Mouse (Mus musculus) midbrain, embryonic 12.5 days (tissue): ENCODE data around the gene Luc7l3. TPM values are rescaled to one million over a fixed set of nuclear protein-coding genes. Genes with fewer than 3 reads are reported as not detected.

Experiments used
- ATAC-seq: fragments of 200-750 bp; cut with Nextera tagmentation; 2 replicates; pipeline ENCODE4 v1.8.0; 2017; ENCODE audit warnings: low read depth, moderate TSS enrichment, moderate library complexity; ENCODE audit not compliant: low FRiP score
- H3K27ac ChIP-seq: fragments of 300-500 bp; sonication (generic); replicated peaks from 2 replicates; pipeline ENCODE4 v1.5.1; 2016; ENCODE audit warnings: mild to moderate bottlenecking
- H3K27me3 ChIP-seq: fragments of 300-500 bp; sonication (generic); 2 replicates; pipeline ENCODE4 v1.6.1; 2016; ENCODE audit warnings: mild to moderate bottlenecking
- H3K36me3 ChIP-seq: fragments of 300-500 bp; sonication (generic); 2 replicates; pipeline ENCODE4 v1.6.1; 2016
- H3K4me1 ChIP-seq: fragments of 300-500 bp; sonication (generic); 2 replicates; pipeline ENCODE4 v1.6.1; 2016
- H3K4me2 ChIP-seq: fragments of 300-500 bp; sonication (generic); replicated peaks from 2 replicates; pipeline ENCODE4 v1.6.1; 2016; ENCODE audit warnings: mild to moderate bottlenecking, moderate library complexity
- H3K4me3 ChIP-seq: fragments of 300-500 bp; sonication (generic); 2 replicates; pipeline ENCODE4 v1.5.1; 2016; ENCODE audit warnings: mild to moderate bottlenecking
- H3K9ac ChIP-seq: fragments of 300-500 bp; sonication (generic); replicated peaks from 2 replicates; pipeline ENCODE4 v1.6.1; 2016; ENCODE audit warnings: mild to moderate bottlenecking, moderate library complexity
- H3K9me3 ChIP-seq: fragments of 300-500 bp; sonication (generic); 2 replicates; pipeline ENCODE4 v1.6.1; 2016; ENCODE audit warnings: mild to moderate bottlenecking
- WGBS: fragments of 180-500 bp; shearing (Covaris S2); methylation state at CpG from one replicate; pipeline ENCODE4 v1.1.7; 2016; 5-methylcytosine and 5-hydroxymethylcytosine counted together
- polyA plus RNA-seq: library from polyadenylated mRNA; unstranded; fragments of >200 nt; fragmentation: Nextera tagmentation; extraction: Ambion mirVana; gene quantifications from 2 replicates; pipeline ENCODE4 v1.2.1, GENCODE M21; 2016

The Luc7l3 gene
- 145 and 162 TPM in 2 replicates for polyA plus RNA-seq

GRCm38 (mm10) chr11:94321931-94322400 lies at the start of gene Luc7l3:
Gene Luc7l3 (minus strand): TSS chr11:94321988.
- no peaks in the 10 kb centered on the region for H3K9me3 ChIP-seq
- no peaks in the 10 kb centered on the region for H3K27me3 ChIP-seq
- peaks cover 8% of the 10 kb centered on the region; the same call in 1 of the 2 replicates for H3K36me3 ChIP-seq
- peak within 1 kb of the TSS; percentile 88 for H3K4me2 ChIP-seq
- peak; percentile 96 for ATAC-seq
- WGBS, result under 1% methylated on average over 36 of the region's 36 CpGs
- peak within 1 kb of the TSS; percentile 77 for H3K4me3 ChIP-seq
- H3K4me1 ChIP-seq, result peaks cover 51% of the 10 kb centered on the region
- H3K9ac ChIP-seq, result peak within 1 kb of the TSS; percentile 95
- H3K27ac ChIP-seq, result peak within 1 kb of the TSS; percentile 93

GRCm38 (mm10) chr11:94370809-94371208 lies 49.0 kb upstream of the Luc7l3 start:
- Histone ChIP-seq H3K4me2 (no peak overlapping the region), H3K27ac (no peak overlapping the region), H3K9ac (0 out of 2 replicates have a peak overlapping the region, but pooled peaks have one; percentile 5), H3K4me3 (no peak overlapping the region), H3K36me3 (no peaks in the 10 kb centered on the region), H3K4me1 (0 out of 2 replicates have a peak, but pooled peaks cover 3% of the 10 kb centered on the region), H3K27me3 (peaks cover 7% of the 10 kb centered on the region; the same call in 1 of the 2 replicates), H3K9me3 (peaks cover 7% of the 10 kb centered on the region; the same call in 1 of the 2 replicates)
- WGBS, result 52% methylated on average over 5 of the region's 5 CpGs
- no peak for ATAC-seq

GRCm38 (mm10) chr11:94369981-94370380 lies 48.2 kb upstream of the Luc7l3 start:
- no peak overlapping the region for H3K4me2 ChIP-seq
- no peak for ATAC-seq
- 86% methylated on average over 6 of the region's 6 CpGs for WGBS

GRCm38 (mm10) chr11:94365340-94365739 lies 43.6 kb upstream of the Luc7l3 start:
- Histone ChIP-seq H3K27ac (no peak overlapping the region), H3K36me3 (no peaks in the 10 kb centered on the region), H3K4me3 (no peak overlapping the region), H3K4me2 (no peak overlapping the region), H3K4me1 (no peaks in the 10 kb centered on the region), H3K9ac (no peak overlapping the region), H3K27me3 (no peaks in the 10 kb centered on the region; the same call in 1 of the 2 replicates), H3K9me3 (peaks cover 7% of the 10 kb centered on the region; the same call in 1 of the 2 replicates)
- WGBS, result 84% methylated on average over 3 of the region's 3 CpGs
- ATAC-seq, result no peak

More at GRCm38 (mm10) chr11:94369981-94370380, 48.2 kb upstream of the Luc7l3 start:
- Histone ChIP-seq H3K27ac (no peak overlapping the region), H3K9me3 (peaks cover 7% of the 10 kb centered on the region; the same call in 1 of the 2 replicates), H3K36me3 (no peaks in the 10 kb centered on the region), H3K4me1 (0 out of 2 replicates have a peak, but pooled peaks cover 3% of the 10 kb centered on the region), H3K4me3 (no peak overlapping the region), H3K9ac (no peak overlapping the region), H3K27me3 (peaks cover 7% of the 10 kb centered on the region; the same call in 1 of the 2 replicates)

- WGBS, result 89% methylated on average over 7 of the region's 7 CpGs
- Histone ChIP-seq H3K4me2 (no peak overlapping the region), H3K9ac (no peak overlapping the region), H3K27me3 (no peaks in the 10 kb centered on the region; the same call in 1 of the 2 replicates), H3K36me3 (no peaks in the 10 kb centered on the region), H3K4me3 (no peak overlapping the region), H3K4me1 (no peaks in the 10 kb centered on the region), H3K27ac (no peak overlapping the region), H3K9me3 (peaks cover 7% of the 10 kb centered on the region; the same call in 1 of the 2 replicates)
- no peak for ATAC-seq
Measured at GRCm38 (mm10) chr11:94363690-94364089, 41.9 kb upstream of the Luc7l3 start.

- H3K4me1 ChIP-seq, result no peaks in the 10 kb centered on the region
- H3K27ac ChIP-seq, result no peak overlapping the region
- H3K27me3 ChIP-seq, result no peaks in the 10 kb centered on the region; the same call in 1 of the 2 replicates
- no peak overlapping the region for H3K9ac ChIP-seq
- WGBS, result 93% methylated on average over 5 of the region's 5 CpGs
- H3K4me3 ChIP-seq, result no peak overlapping the region
- ATAC-seq, result no peak
- no peak overlapping the region for H3K4me2 ChIP-seq
- peaks cover 3% of the 10 kb centered on the region; the same call in 1 of the 2 replicates for H3K9me3 ChIP-seq
- no peaks in the 10 kb centered on the region for H3K36me3 ChIP-seq
Measured at GRCm38 (mm10) chr11:94362101-94362500, 40.3 kb upstream of the Luc7l3 start.

- Histone ChIP-seq H3K4me3 (no peak overlapping the region), H3K9me3 (peaks cover 3% of the 10 kb centered on the region; the same call in 1 of the 2 replicates), H3K27me3 (no peaks in the 10 kb centered on the region; the same call in 1 of the 2 replicates), H3K4me1 (no peaks in the 10 kb centered on the region), H3K36me3 (no peaks in the 10 kb centered on the region), H3K4me2 (no peak overlapping the region), H3K9ac (no peak overlapping the region), H3K27ac (no peak overlapping the region)
- ATAC-seq, result no peak
- 96% methylated on average over 14 of the region's 14 CpGs for WGBS
Measured at GRCm38 (mm10) chr11:94361166-94361870, 39.5 kb upstream of the Luc7l3 start.

- 96% methylated on average over 12 of the region's 12 CpGs for WGBS
- H3K4me2 ChIP-seq, result no peak overlapping the region
- no peaks in the 10 kb centered on the region for H3K27me3 ChIP-seq
- H3K36me3 ChIP-seq, result no peaks in the 10 kb centered on the region
- no peak overlapping the region for H3K4me3 ChIP-seq
- H3K9ac ChIP-seq, result no peak overlapping the region
- H3K9me3 ChIP-seq, result no peaks in the 10 kb centered on the region
- ATAC-seq, result no peak
- H3K27ac ChIP-seq, result no peak overlapping the region
- no peaks in the 10 kb centered on the region for H3K4me1 ChIP-seq
Measured at GRCm38 (mm10) chr11:94359168-94359567, 37.4 kb upstream of the Luc7l3 start.

- Histone ChIP-seq H3K4me2 (no peak overlapping the region), H3K9me3 (no peaks in the 10 kb centered on the region), H3K27me3 (peaks cover 4% of the 10 kb centered on the region; the same call in 1 of the 2 replicates), H3K27ac (no peak overlapping the region), H3K4me3 (no peak overlapping the region), H3K9ac (no peak overlapping the region), H3K4me1 (no peaks in the 10 kb centered on the region), H3K36me3 (no peaks in the 10 kb centered on the region)
- ATAC-seq, result no peak
- WGBS, result 91% methylated on average over 9 of the region's 9 CpGs
Measured at GRCm38 (mm10) chr11:94355521-94356217, 33.9 kb upstream of the Luc7l3 start.

- Histone ChIP-seq H3K4me1 (no peaks in the 10 kb centered on the region), H3K27ac (no peak overlapping the region), H3K9me3 (no peaks in the 10 kb centered on the region), H3K4me3 (no peak overlapping the region), H3K9ac (no peak overlapping the region), H3K36me3 (no peaks in the 10 kb centered on the region), H3K4me2 (no peak overlapping the region), H3K27me3 (peaks cover 14% of the 10 kb centered on the region)
- ATAC-seq, result no peak
- 49% methylated on average over 3 of the region's 3 CpGs for WGBS
Measured at GRCm38 (mm10) chr11:94351094-94351493, 29.3 kb upstream of the Luc7l3 start.

- Histone ChIP-seq H3K27ac (no peak overlapping the region), H3K4me1 (no peaks in the 10 kb centered on the region), H3K9ac (no peak overlapping the region), H3K9me3 (no peaks in the 10 kb centered on the region), H3K4me2 (no peak overlapping the region), H3K36me3 (no peaks in the 10 kb centered on the region), H3K27me3 (peaks cover 18% of the 10 kb centered on the region), H3K4me3 (no peak overlapping the region)
- WGBS, result 75% methylated on average over 1 of the region's 1 CpGs
- ATAC-seq, result no peak
Measured at GRCm38 (mm10) chr11:94350337-94350736, 28.5 kb upstream of the Luc7l3 start.

- no peak overlapping the region for H3K4me3 ChIP-seq
- H3K36me3 ChIP-seq, result no peaks in the 10 kb centered on the region
- 0 out of 2 replicates have a peak, but pooled peaks cover 1% of the 10 kb centered on the region for H3K4me1 ChIP-seq
- H3K9ac ChIP-seq, result no peak overlapping the region
- no peaks in the 10 kb centered on the region for H3K9me3 ChIP-seq
- H3K27me3 ChIP-seq, result peaks cover 21% of the 10 kb centered on the region
- H3K27ac ChIP-seq, result no peak overlapping the region
- no peak for ATAC-seq
- WGBS, result 85% methylated on average over 2 of the region's 2 CpGs
- no peak overlapping the region for H3K4me2 ChIP-seq
Measured at GRCm38 (mm10) chr11:94349839-94350238, 28.1 kb upstream of the Luc7l3 start.
